Mouse (Mus musculus) cerebellum, adult 2 months (tissue): ENCODE results near the gene Fbh1.

Experiments
- CTCF ChIP-seq: fragments of 200-500 bp; IDR thresholded peaks from 2 replicates; pipeline ENCODE4 v1.5.1; 2011; ENCODE audit warnings: low read depth, mild to moderate bottlenecking, control low read depth, low read length, moderate library complexity, borderline replicate concordance; ENCODE audit not compliant: insufficient read depth
- POLR2A ChIP-seq: fragments of 200-500 bp; IDR thresholded peaks from 2 replicates; pipeline ENCODE4 v1.6.1; 2011; ENCODE audit warnings: low read length, control low read depth, borderline replicate concordance; ENCODE audit not compliant: insufficient read depth

GRCm38 (mm10) chr2:11777091-11778068, at the start of gene Fbh1, which contains the start of gene Ankrd16:
- TF ChIP-seq CTCF (0 out of 2 replicates have a peak, but pooled peaks have one; percentile 5), POLR2A (peak; percentile 52; the same call in 1 of the 2 replicates)
